Mouse (Mus musculus) embryonic facial prominence, embryonic 13.5 days (tissue): ENCODE data around the gene Mis18a. TPM values are rescaled to one million over a fixed set of nuclear protein-coding genes. Genes with fewer than 3 reads are reported as not detected.

Source experiments
- ATAC-seq: fragments of 200-750 bp; cut with Nextera tagmentation; 2 replicates; pipeline ENCODE4 v1.8.0; 2017; ENCODE audit warnings: low read depth; ENCODE audit not compliant: insufficient number of reproducible peaks, insufficient read depth, low FRiP score, low TSS enrichment
- H3K27ac ChIP-seq: fragments of 300-500 bp; sonication (generic); 2 replicates; pipeline ENCODE4 v1.5.1; 2015; ENCODE audit warnings: moderate library complexity, mild to moderate bottlenecking, inconsistent platforms
- H3K27me3 ChIP-seq: fragments of 300-500 bp; sonication (generic); 2 replicates; pipeline ENCODE4 v1.6.1; 2015; ENCODE audit warnings: mild to moderate bottlenecking, inconsistent platforms
- H3K36me3 ChIP-seq: fragments of 300-500 bp; sonication (generic); 2 replicates; pipeline ENCODE4 v1.6.1; 2015; ENCODE audit warnings: mild to moderate bottlenecking, inconsistent platforms
- H3K4me1 ChIP-seq: fragments of 300-500 bp; sonication (generic); 2 replicates; pipeline ENCODE4 v1.6.1; 2015; ENCODE audit warnings: inconsistent platforms
- H3K4me2 ChIP-seq: fragments of 300-500 bp; sonication (generic); 2 replicates; pipeline ENCODE4 v1.6.1; 2015; ENCODE audit warnings: moderate library complexity, mild to moderate bottlenecking, inconsistent platforms
- H3K4me3 ChIP-seq: fragments of 300-500 bp; sonication (generic); 2 replicates; pipeline ENCODE4 v1.5.1; 2015; ENCODE audit warnings: mild to moderate bottlenecking, inconsistent platforms
- H3K9ac ChIP-seq: fragments of 300-500 bp; sonication (generic); 2 replicates; pipeline ENCODE4 v1.6.1; 2015; ENCODE audit warnings: mild to moderate bottlenecking, inconsistent platforms
- H3K9me3 ChIP-seq: fragments of 300-500 bp; sonication (generic); 2 replicates; pipeline ENCODE4 v1.6.1; 2016; ENCODE audit warnings: inconsistent platforms
- WGBS: fragments of 180-500 bp; shearing (Covaris S2); methylation state at CpG from one replicate; pipeline ENCODE4 v1.1.7; 2015; ENCODE audit warnings: mixed read lengths; 5-methylcytosine and 5-hydroxymethylcytosine counted together
- polyA plus RNA-seq: library from polyadenylated mRNA; unstranded; fragments of >200 nt; fragmentation: Nextera tagmentation; extraction: Ambion mirVana; gene quantifications from 2 replicates; pipeline ENCODE4 v1.2.1, GENCODE M21; 2015

Gene Mis18a
- polyA plus RNA-seq, 1 experiment from 2014 or later: 73.2 TPM

DNA sequence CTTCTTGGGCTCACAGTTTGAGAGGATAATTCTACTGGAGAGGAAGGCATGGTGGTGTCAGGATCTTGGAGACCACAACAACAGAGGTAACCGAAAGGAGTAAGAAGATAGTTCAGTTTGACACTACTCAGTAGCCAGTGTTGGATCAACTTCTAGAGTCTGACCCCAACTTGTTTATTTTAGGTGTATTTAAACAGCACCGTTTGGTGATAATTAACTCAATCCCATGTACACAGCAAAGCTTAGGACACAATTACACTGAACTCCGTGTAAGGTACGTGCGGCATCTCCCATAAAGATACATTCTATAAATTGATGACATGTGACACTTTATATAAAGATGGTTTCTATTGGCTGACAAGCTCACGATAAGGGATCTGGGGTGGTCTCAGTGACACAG is 52.6 kb downstream of the Mis18a start:
- Histone ChIP-seq H3K4me3 (no peak overlapping the region), H3K9ac (no peak overlapping the region), H3K27me3 (no peaks in the 10 kb centered on the region), H3K4me1 (no peaks in the 10 kb centered on the region), H3K27ac (no peak overlapping the region), H3K36me3 (no peaks in the 10 kb centered on the region), H3K4me2 (no peak overlapping the region), H3K9me3 (peaks cover 5% of the 10 kb centered on the region; the same call in 1 of the 2 replicates)
- WGBS: 91% methylated on average over 6 of the region's 6 CpGs
- no peak for ATAC-seq

GRCm38 (mm10) chr16:90673507-90674354 is 53.5 kb downstream of the Mis18a start:
- 81% methylated on average over 21 of the region's 21 CpGs for WGBS
- Histone ChIP-seq H3K27me3 (no peaks in the 10 kb centered on the region), H3K27ac (no peak overlapping the region), H3K9me3 (peaks cover 2% of the 10 kb centered on the region; the same call in 1 of the 2 replicates), H3K36me3 (no peaks in the 10 kb centered on the region), H3K4me2 (no peak overlapping the region), H3K4me3 (no peak overlapping the region), H3K4me1 (no peaks in the 10 kb centered on the region), H3K9ac (no peak overlapping the region)
- ATAC-seq: no peak

Other genes starting within 250 kb of the Mis18a start
- gene Mrap, start 10.8 kb upstream of the Mis18a start, polyA plus RNA-seq: 0.45 TPM in 1 of 2 replicates, not detected in the other
- gene Urb1, start 83.0 kb upstream of the Mis18a start, polyA plus RNA-seq: 10.4 and 12.7 TPM in 2 replicates
- gene Eva1c, start 99.3 kb upstream of the Mis18a start, polyA plus RNA-seq: 2.3 and 3.3 TPM in 2 replicates
- gene Cfap298, start 207.7 kb upstream of the Mis18a start, polyA plus RNA-seq: 32.5 and 50.9 TPM in 2 replicates